32 mouse cellular contexts compared by ENCODE assay signal in genomic region chr2:27162656-27163055, GRCm38 (mm10). TPM values are rescaled to one million over a fixed set of nuclear protein-coding genes. Genes with fewer than 3 reads are reported as not detected.
A peak's percentile ranks its signal among the peaks of the same experiment; 100 is the strongest.
DNase-seq lines count a peak whose midpoint lies in the region; ATAC-seq and TF ChIP-seq lines count a peak whose summit lies in the region.
"Had no signal": no experiment of that assay in that cellular context is flagged by ENCODE, and none has a peak within 500 bp of the region (broad histone marks: within the 10 kb centered on the region; RNA-seq: fewer than 3 reads in every experiment).

No protein-coding gene starts in this region.

- H3K27me3 ChIP-seq in forebrain, embryonic 14.5 days (replicated peaks; ENCODE audit: control insufficient read depth, insufficient read depth, low read length), result no peaks in the 10 kb centered on the region
- H3K27me3 ChIP-seq in forebrain, embryonic 10.5 days (ENCODE audit: poor library complexity, severe bottlenecking), result peaks cover 6% of the 10 kb centered on the region; the same call in 1 of the 2 replicates
- no peaks in the 10 kb centered on the region for H3K27me3 ChIP-seq in hindbrain, postnatal 0 days (ENCODE audit: insufficient read depth, low read length)
- H3K27me3 ChIP-seq in hindbrain, embryonic 16.5 days (replicated peaks; ENCODE audit: control insufficient read depth, insufficient read depth, low read length), result no peaks in the 10 kb centered on the region
- H3K27me3 ChIP-seq: embryonic facial prominence, embryonic 15.5 days; forebrain, embryonic 15.5 days; hindbrain, embryonic 13.5 days; limb, embryonic 13.5 days; lung, embryonic 15.5 days had no signal

- peak; percentile 10 for DNase-seq in forebrain, embryonic 14.5 days (ENCODE audit: low spot score)
- DNase-seq in forebrain, embryonic 10.5 days (ENCODE audit: extremely low spot score, low spot score), result no peak
- DNase-seq in hindbrain, postnatal 0 days (ENCODE audit: low spot score), result peak; percentile 33
- DNase-seq in brain, adult 2 months (ENCODE audit: low read depth, low spot score), result peak; percentile 43
- DNase-seq in retina, postnatal 1 day, result peak; percentile 80
- no peak for DNase-seq in spleen, adult 12 weeks (ENCODE audit: low spot score)
- DNase-seq: cerebellum, adult 8-10 months; cerebellum, postnatal 25 days; gastrocnemius, postnatal 10 days; heart, postnatal 14 days; kidney, adult 11 months; kidney, postnatal 14 days; layer of hippocampus, adult 9-11 months; right cerebral cortex, postnatal 4 days; thymus, adult 2 months; thymus, postnatal 36 days had no signal

- H3K4me2 ChIP-seq in forebrain, embryonic 14.5 days (ENCODE audit: low read length), result no peak overlapping the region
- no peak overlapping the region for H3K4me2 ChIP-seq in hindbrain, postnatal 0 days (ENCODE audit: low read depth, low read length)
- no peak overlapping the region for H3K4me2 ChIP-seq in hindbrain, embryonic 16.5 days (ENCODE audit: low read length)
- H3K4me2 ChIP-seq: embryonic facial prominence, embryonic 15.5 days; forebrain, embryonic 15.5 days; hindbrain, embryonic 13.5 days; limb, embryonic 13.5 days; liver, embryonic 11.5 days; lung, embryonic 15.5 days had no signal

- no peak for ATAC-seq in forebrain, embryonic 14.5 days
- 0 out of 2 replicates have a peak, but pooled peaks have one; percentile 35 for ATAC-seq in hindbrain, postnatal 0 days
- no peak; the same call in 1 of the 2 replicates for ATAC-seq in hindbrain, embryonic 16.5 days
- ATAC-seq: forebrain, embryonic 15.5 days; inflammation-experienced regulatory T-cells, adult 6 months; Patski had no signal

- no peak for TF ChIP-seq CTCF in hindbrain, postnatal 0 days (IDR thresholded peaks at IDR 0.05; ENCODE audit: low read depth)

- no peak overlapping the region for H3K4me3 ChIP-seq in forebrain, embryonic 14.5 days (ENCODE audit: low read depth, low read length)
- no peak overlapping the region for H3K4me3 ChIP-seq in forebrain, embryonic 10.5 days
- H3K4me3 ChIP-seq in hindbrain, postnatal 0 days (ENCODE audit: low read length), result no peak overlapping the region
- H3K4me3 ChIP-seq in hindbrain, embryonic 16.5 days (ENCODE audit: low read length), result no peak overlapping the region
- H3K4me3 ChIP-seq: embryonic facial prominence, embryonic 10.5 days; embryonic facial prominence, embryonic 15.5 days; forebrain, embryonic 15.5 days; hindbrain, embryonic 13.5 days; limb, embryonic 13.5 days; lung, embryonic 15.5 days; midbrain, embryonic 10.5 days had no signal

- no peaks in the 10 kb centered on the region for H3K9me3 ChIP-seq in forebrain, embryonic 14.5 days (replicated peaks; ENCODE audit: control insufficient read depth, low read length)
- H3K9me3 ChIP-seq in forebrain, embryonic 10.5 days, result no peaks in the 10 kb centered on the region
- H3K9me3 ChIP-seq in hindbrain, postnatal 0 days (ENCODE audit: low read length), result no peaks in the 10 kb centered on the region
- H3K9me3 ChIP-seq in hindbrain, embryonic 16.5 days (ENCODE audit: control insufficient read depth, low read length), result no peaks in the 10 kb centered on the region
- H3K9me3 ChIP-seq: embryonic facial prominence, embryonic 10.5 days; embryonic facial prominence, embryonic 15.5 days; forebrain, embryonic 15.5 days; G1E; hindbrain, embryonic 13.5 days; limb, embryonic 13.5 days; lung, embryonic 15.5 days; midbrain, embryonic 10.5 days had no signal

- no peak overlapping the region for H3K27ac ChIP-seq in forebrain, embryonic 14.5 days (ENCODE audit: low read depth, low read length)
- no peak overlapping the region for H3K27ac ChIP-seq in forebrain, embryonic 10.5 days
- no peak overlapping the region for H3K27ac ChIP-seq in hindbrain, postnatal 0 days
- no peak overlapping the region for H3K27ac ChIP-seq in hindbrain, embryonic 16.5 days (ENCODE audit: low read depth, low read length)
- H3K27ac ChIP-seq: embryonic facial prominence, embryonic 10.5 days; embryonic facial prominence, embryonic 15.5 days; forebrain, embryonic 15.5 days; hindbrain, embryonic 13.5 days; limb, embryonic 13.5 days; lung, embryonic 15.5 days; midbrain, embryonic 10.5 days had no signal

- 0 out of 2 replicates have a peak, but pooled peaks cover 2% of the 10 kb centered on the region for H3K4me1 ChIP-seq in forebrain, embryonic 14.5 days (ENCODE audit: control insufficient read depth, insufficient read depth, low read length)
- H3K4me1 ChIP-seq in forebrain, embryonic 10.5 days, result peaks cover 18% of the 10 kb centered on the region
- H3K4me1 ChIP-seq in hindbrain, postnatal 0 days (ENCODE audit: insufficient read depth, low read length), result peaks cover 5% of the 10 kb centered on the region; the same call in 1 of the 2 replicates
- peaks cover 4% of the 10 kb centered on the region for H3K4me1 ChIP-seq in hindbrain, embryonic 16.5 days (ENCODE audit: control insufficient read depth, insufficient read depth, low read depth, low read length)

- H3K9ac ChIP-seq in forebrain, embryonic 14.5 days (ENCODE audit: low read length), result no peak overlapping the region; the same call in 1 of the 2 replicates
- no peak overlapping the region for H3K9ac ChIP-seq in hindbrain, postnatal 0 days (replicated peaks; ENCODE audit: low read length)
- H3K9ac ChIP-seq in hindbrain, embryonic 16.5 days (ENCODE audit: low read depth, low read length), result no peak overlapping the region
- H3K9ac ChIP-seq: embryonic facial prominence, embryonic 15.5 days; forebrain, embryonic 15.5 days; hindbrain, embryonic 13.5 days; limb, embryonic 13.5 days; lung, embryonic 15.5 days had no signal

- H3K36me3 ChIP-seq in forebrain, embryonic 14.5 days (ENCODE audit: control insufficient read depth, insufficient read depth, low read length), result no peaks in the 10 kb centered on the region
- no peaks in the 10 kb centered on the region for H3K36me3 ChIP-seq in forebrain, embryonic 10.5 days (replicated peaks)
- no peaks in the 10 kb centered on the region for H3K36me3 ChIP-seq in hindbrain, postnatal 0 days (ENCODE audit: insufficient read depth, low read length)
- H3K36me3 ChIP-seq in hindbrain, embryonic 16.5 days (ENCODE audit: control insufficient read depth, insufficient read depth, low read length), result no peaks in the 10 kb centered on the region
- H3K36me3 ChIP-seq: embryonic facial prominence, embryonic 10.5 days; embryonic facial prominence, embryonic 15.5 days; forebrain, embryonic 15.5 days; G1E; hindbrain, embryonic 13.5 days; limb, embryonic 13.5 days; lung, embryonic 15.5 days; midbrain, embryonic 10.5 days had no signal

- 45% methylated on average over 11 of the region's 11 CpGs for WGBS in forebrain, embryonic 14.5 days
- WGBS in forebrain, embryonic 10.5 days, result 78% methylated on average over 11 of the region's 11 CpGs
- 44% methylated on average over 11 of the region's 11 CpGs for WGBS in hindbrain, postnatal 0 days
- 46% methylated on average over 11 of the region's 11 CpGs for WGBS in hindbrain, embryonic 16.5 days

RNA-seq across cellular contexts. Expression of gene Dbh, which starts 2.4 kb away (rescaled TPM):
- polyA plus RNA-seq in forebrain, embryonic 14.5 days (2014; fragmentation: Nextera tagmentation; extraction: Ambion mirVana), result not detected in 2 replicates
- not detected in 2 replicates for polyA plus RNA-seq in forebrain, embryonic 10.5 days (2016; fragmentation: Nextera tagmentation; extraction: Ambion mirVana)
- total RNA-seq in hindbrain, postnatal 0 days (2014; rRNA removed), result 14.0 and 16.5 TPM in 2 replicates
- 9.3 and 11.2 TPM in 2 replicates for polyA plus RNA-seq in hindbrain, postnatal 0 days (2015; fragmentation: Nextera tagmentation; extraction: Ambion mirVana)
- polyA plus RNA-seq in hindbrain, embryonic 16.5 days (2015; fragmentation: Nextera tagmentation; extraction: Ambion mirVana), result 4.9 and 5.8 TPM in 2 replicates
- total RNA-seq: megakaryocyte progenitor cell, adult 5-6 weeks; monocyte, adult 5-6 weeks had no signal
- polyA plus RNA-seq: forebrain, embryonic 15.5 days; G1E; kidney, embryonic 14.5 days; Patski had no signal

RNA-seq across cellular contexts. Expression of gene Fam163b, which starts 20.4 kb away (rescaled TPM):
- polyA plus RNA-seq in forebrain, embryonic 14.5 days (2014; fragmentation: Nextera tagmentation; extraction: Ambion mirVana), result 2.4 and 3.2 TPM in 2 replicates
- 0.05 and 0.16 TPM in 2 replicates for polyA plus RNA-seq in forebrain, embryonic 10.5 days (2016; fragmentation: Nextera tagmentation; extraction: Ambion mirVana)
- 7.1 and 8.5 TPM in 2 replicates for total RNA-seq in hindbrain, postnatal 0 days (2014; rRNA removed)
- polyA plus RNA-seq in hindbrain, postnatal 0 days (2015; fragmentation: Nextera tagmentation; extraction: Ambion mirVana), result 9.6 and 10.3 TPM in 2 replicates
- 10.2 and 10.3 TPM in 2 replicates for polyA plus RNA-seq in hindbrain, embryonic 16.5 days (2015; fragmentation: Nextera tagmentation; extraction: Ambion mirVana)
- total RNA-seq: megakaryocyte progenitor cell, adult 5-6 weeks; monocyte, adult 5-6 weeks had no signal
- polyA plus RNA-seq: G1E; inflammation-experienced regulatory T-cells, adult 6 months; kidney, embryonic 14.5 days; liver, embryonic 16.5 days; Patski had no signal

Comparison
In these comparisons a context has a peak if more than half of its experiments do, and no peak if none do; other contexts are left out.
1. DNase-seq: peak in forebrain, embryonic 14.5 days (single experiment), hindbrain, postnatal 0 days (single experiment), brain, adult 2 months (single experiment) and retina, postnatal 1 day (single experiment); none in forebrain, embryonic 10.5 days (single experiment) and spleen, adult 12 weeks (single experiment).